Mouse (Mus musculus) WW6 (cell line): ENCODE results near the gene Gm773.
"Not testable (repeated sequence)": the region's sequence is repeated elsewhere in the genome, so short reads cannot be mapped to it uniquely, and the experiment has no call there.

Experiments used
- DNase-seq: peaks from one replicate; pipeline ENCODE4 v3.0.0-alpha.2; 2013; ENCODE audit warnings: low read depth, low spot score

Gene Gm773

DNA sequence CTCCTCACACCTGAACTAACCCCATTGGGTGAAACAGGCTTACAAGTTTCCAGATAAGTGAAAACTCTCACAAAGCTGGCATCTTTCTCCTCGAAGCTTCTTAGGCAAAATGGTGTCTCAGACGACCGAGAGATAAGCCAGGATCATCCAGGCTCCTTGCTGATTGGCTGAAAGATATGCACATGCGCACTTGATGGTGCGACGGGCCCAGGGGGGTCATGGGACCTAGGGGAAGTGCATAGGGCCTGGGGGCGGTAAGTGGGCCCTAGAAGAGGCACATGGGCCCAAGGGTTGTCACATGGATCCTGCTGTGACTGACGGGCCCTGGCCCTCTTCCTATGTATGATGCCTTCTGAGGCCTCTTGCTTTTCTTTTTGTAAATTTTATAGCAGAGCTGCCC lies at the start of gene Gm773:
Gene Gm773 (minus strand): TSS at position 111 of the 400 bp plus-strand sequence.
- no peak for DNase-seq

DNA sequence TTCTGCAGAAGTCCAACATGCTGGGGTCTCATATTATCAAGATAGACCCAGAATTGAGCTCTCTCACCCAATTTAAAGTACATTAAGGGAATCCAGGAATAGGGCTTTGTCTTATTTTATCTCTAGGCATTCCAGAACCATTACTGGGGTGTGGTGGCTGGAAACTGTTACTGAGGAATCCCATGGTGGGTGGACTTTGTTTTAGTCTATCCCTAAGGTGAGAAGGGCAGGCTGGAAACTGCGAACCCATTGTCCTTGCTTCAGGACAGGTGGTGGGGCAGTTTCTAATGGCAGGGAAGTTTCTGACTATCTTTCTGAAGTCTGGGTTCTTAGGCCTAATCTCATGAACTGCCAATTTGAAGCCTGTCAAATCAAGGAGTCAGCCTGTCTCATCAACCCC lies 26.2 kb downstream of the Gm773 start:
- DNase-seq, result not testable (repeated sequence)

GRCm38 (mm10) chrX:56151396-56151795 lies 61.3 kb downstream of the Gm773 start:
- no peak for DNase-seq
